Mouse (Mus musculus) R1 (cell line): Measurements from ENCODE around the gene Hist2h2be.
A peak's percentile ranks its signal among the peaks of the same experiment; 100 is the strongest.
"Not testable (repeated sequence)": the region's sequence is repeated elsewhere in the genome, so short reads cannot be mapped to it uniquely, and the experiment has no call there.

ENCODE experiments used
- DNase-seq: peaks from one replicate; pipeline ENCODE4 v3.0.0-alpha.2; 2018; ENCODE audit warnings: low read depth, low spot score

Gene Hist2h2be

GRCm38 (mm10) chr3:96198601-96199251, 22.2 kb upstream of the Hist2h2be start:
- not testable (repeated sequence) for DNase-seq

- no peak for DNase-seq
Observed at GRCm38 (mm10) chr3:96199731-96200130, 21.2 kb upstream of the Hist2h2be start.

GRCm38 (mm10) chr3:96207819-96208218, 13.1 kb upstream of the Hist2h2be start:
- no peak for DNase-seq

- DNase-seq: peak; percentile 43
Observed at GRCm38 (mm10) chr3:96209242-96209641, 11.7 kb upstream of the Hist2h2be start.

- peak; percentile 65 for DNase-seq
Observed at GRCm38 (mm10) chr3:96219191-96219641, 1.7 kb upstream of the Hist2h2be start.

- DNase-seq: peak; percentile 94
Observed at GRCm38 (mm10) chr3:96219661-96220130, 1.2 kb upstream of the Hist2h2be start, which contains the start of the genes Bola1 and Hist2h2ab. Gene Bola1, minus strand, starts transcription at chr3:96219709. Gene Hist2h2ab, plus strand, starts transcription at chr3:96219865.

- peak; percentile 80 for DNase-seq
Observed at GRCm38 (mm10) chr3:96220131-96220764, 671 bp upstream of the Hist2h2be start.

- DNase-seq: no peak
Observed at GRCm38 (mm10) chr3:96221640-96222038, 720 bp downstream of the Hist2h2be start.

- DNase-seq: no peak
Observed at GRCm38 (mm10) chr3:96222774-96223173, 1.9 kb downstream of the Hist2h2be start.

GRCm38 (mm10) chr3:96225421-96225820, 4.5 kb downstream of the Hist2h2be start:
- DNase-seq: no peak

GRCm38 (mm10) chr3:96226695-96227648, 6.1 kb downstream of the Hist2h2be start:
- DNase-seq: peak; percentile 77

- no peak for DNase-seq
Observed at GRCm38 (mm10) chr3:96228828-96229227, 7.9 kb downstream of the Hist2h2be start.

- no peak for DNase-seq
Observed at GRCm38 (mm10) chr3:96230404-96230803, 9.5 kb downstream of the Hist2h2be start.

- DNase-seq: no peak
Observed at GRCm38 (mm10) chr3:96230910-96231757, 10.2 kb downstream of the Hist2h2be start.

GRCm38 (mm10) chr3:96231758-96232120, 10.8 kb downstream of the Hist2h2be start:
- DNase-seq: no peak

GRCm38 (mm10) chr3:96234914-96235313, 14.0 kb downstream of the Hist2h2be start:
- no peak for DNase-seq

- no peak for DNase-seq
Observed at GRCm38 (mm10) chr3:96235836-96236235, 14.9 kb downstream of the Hist2h2be start.

GRCm38 (mm10) chr3:96236834-96237334, 16.0 kb downstream of the Hist2h2be start:
- DNase-seq: no peak

GRCm38 (mm10) chr3:96237335-96237903, 16.5 kb downstream of the Hist2h2be start:
- DNase-seq: peak; percentile 45

GRCm38 (mm10) chr3:96237904-96238511, 17.1 kb downstream of the Hist2h2be start:
- peak; percentile 70 for DNase-seq
